Mouse (Mus musculus): ENCODE data around the gene Btn2a2. TPM values are rescaled to one million over a fixed set of nuclear protein-coding genes. Genes with fewer than 3 reads are reported as not detected.
A peak's percentile ranks its signal among the peaks of the same experiment; 100 is the strongest.
"Not testable (repeated sequence)": the region's sequence is repeated elsewhere in the genome, so short reads cannot be mapped to it uniquely, and the experiment has no call there.

Gene Btn2a2
- polyA plus RNA-seq (2015; fragmentation: Nextera tagmentation; extraction: Ambion mirVana) = 0.14 and 0.28 TPM in 2 replicates

DNA sequence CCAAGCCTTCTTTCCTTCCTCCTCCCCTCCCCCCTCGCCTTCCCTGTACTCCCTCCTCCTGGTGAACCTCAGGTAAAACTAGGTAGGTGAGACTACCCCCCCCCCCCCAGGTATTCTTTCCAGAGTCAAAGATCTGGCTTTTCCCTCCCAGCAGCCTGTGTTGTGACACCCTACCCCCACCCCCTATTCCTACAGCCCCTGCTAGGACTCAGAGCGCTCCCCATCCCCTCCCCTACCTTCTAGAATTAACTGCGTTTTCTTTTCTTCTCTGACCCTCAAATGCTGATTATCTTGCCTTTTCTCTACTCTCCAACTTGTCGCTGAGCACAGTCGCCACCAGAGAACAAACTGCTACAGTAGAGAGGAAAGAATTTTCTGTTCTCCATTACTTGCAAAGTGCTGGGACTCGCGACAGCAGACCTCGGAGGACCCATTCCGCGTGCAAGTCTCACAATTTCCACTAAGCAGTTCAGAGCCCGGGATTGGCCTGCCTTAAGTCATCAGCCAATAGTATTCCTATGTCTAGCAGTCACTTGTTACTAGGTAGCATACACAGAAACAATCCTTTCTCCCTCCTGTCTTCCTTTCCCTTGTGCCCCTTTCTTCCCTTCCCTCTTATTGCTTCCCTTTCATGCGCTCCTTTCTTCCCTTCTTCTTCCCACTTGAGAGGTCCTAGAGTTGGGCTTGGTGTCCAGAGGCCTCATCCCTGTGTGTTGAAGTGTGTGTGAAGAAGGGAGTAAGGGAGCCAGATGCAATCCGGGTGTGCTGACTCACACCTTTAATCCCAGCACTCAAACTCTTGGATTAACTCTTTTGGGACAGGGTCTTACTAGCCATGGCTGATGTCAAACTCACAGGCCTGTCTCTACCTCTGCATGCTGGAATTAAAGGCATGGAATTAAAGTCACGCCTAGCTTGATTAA lies at the start of gene Btn2a2:
Btn2a2 (minus strand) TSS at position 458 of the 923 bp plus-strand sequence.
- H3K36me3 ChIP-seq (ENCODE audit: control insufficient read depth, insufficient read depth, low read length) = no peaks in the 10 kb centered on the region
- WGBS = 4% methylated on average over 13 of the region's 14 CpGs
- no peaks in the 10 kb centered on the region for H3K27me3 ChIP-seq (ENCODE audit: control insufficient read depth, insufficient read depth, low read length)
- ATAC-seq (ENCODE audit: insufficient read depth, low FRiP score) = peak; percentile 93
- peak within 1 kb of the TSS; percentile 70 for H3K4me2 ChIP-seq (ENCODE audit: low read depth, low read length)
- H3K9me3 ChIP-seq (replicated peaks; ENCODE audit: control insufficient read depth, low read length) = no peaks in the 10 kb centered on the region
- peaks cover 3% of the 10 kb centered on the region; the same call in 1 of the 2 replicates for H3K4me1 ChIP-seq (ENCODE audit: control insufficient read depth, insufficient read depth, low read length)
- H3K27ac ChIP-seq (ENCODE audit: low read length) = no peak within 1 kb of the TSS
- peak within 1 kb of the TSS; percentile 45 for H3K9ac ChIP-seq (ENCODE audit: low read length)
- peak within 1 kb of the TSS; percentile 41 for H3K4me3 ChIP-seq (replicated peaks; ENCODE audit: low read length)

DNA sequence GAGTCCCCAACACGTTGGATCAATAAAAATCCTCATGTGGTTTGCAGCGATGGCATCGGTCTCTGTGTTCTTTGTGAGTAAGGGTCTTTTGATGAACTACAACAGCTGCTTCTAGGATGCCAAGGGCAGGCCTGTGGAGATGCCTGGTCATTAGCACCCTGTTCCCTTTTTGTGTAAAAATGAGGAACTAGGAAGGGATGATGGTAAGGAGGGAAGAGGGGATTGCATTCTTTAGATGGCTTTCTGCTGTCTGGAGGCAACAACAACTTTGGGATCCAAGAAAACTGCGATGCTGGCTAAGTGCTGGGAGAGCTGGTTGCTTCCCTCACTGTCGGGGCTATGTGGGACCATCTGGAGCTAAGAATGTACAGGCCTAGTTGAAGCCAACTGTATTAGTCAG lies 49.6 kb upstream of the Btn2a2 start:
- Histone ChIP-seq H3K27me3 (ENCODE audit: control insufficient read depth, insufficient read depth, low read length) (no peaks in the 10 kb centered on the region), H3K36me3 (ENCODE audit: control insufficient read depth, insufficient read depth, low read length) (no peaks in the 10 kb centered on the region), H3K9me3 (replicated peaks; ENCODE audit: control insufficient read depth, low read length) (no peaks in the 10 kb centered on the region), H3K9ac (ENCODE audit: low read length) (no peak overlapping the region), H3K4me1 (ENCODE audit: control insufficient read depth, insufficient read depth, low read length) (peaks cover 19% of the 10 kb centered on the region), H3K4me2 (ENCODE audit: low read depth, low read length) (no peak overlapping the region), H3K27ac (ENCODE audit: low read length) (no peak overlapping the region), H3K4me3 (replicated peaks; ENCODE audit: low read length) (no peak overlapping the region)
- no peak for ATAC-seq (ENCODE audit: insufficient read depth, low FRiP score)
- 69% methylated on average over 5 of the region's 5 CpGs for WGBS

DNA sequence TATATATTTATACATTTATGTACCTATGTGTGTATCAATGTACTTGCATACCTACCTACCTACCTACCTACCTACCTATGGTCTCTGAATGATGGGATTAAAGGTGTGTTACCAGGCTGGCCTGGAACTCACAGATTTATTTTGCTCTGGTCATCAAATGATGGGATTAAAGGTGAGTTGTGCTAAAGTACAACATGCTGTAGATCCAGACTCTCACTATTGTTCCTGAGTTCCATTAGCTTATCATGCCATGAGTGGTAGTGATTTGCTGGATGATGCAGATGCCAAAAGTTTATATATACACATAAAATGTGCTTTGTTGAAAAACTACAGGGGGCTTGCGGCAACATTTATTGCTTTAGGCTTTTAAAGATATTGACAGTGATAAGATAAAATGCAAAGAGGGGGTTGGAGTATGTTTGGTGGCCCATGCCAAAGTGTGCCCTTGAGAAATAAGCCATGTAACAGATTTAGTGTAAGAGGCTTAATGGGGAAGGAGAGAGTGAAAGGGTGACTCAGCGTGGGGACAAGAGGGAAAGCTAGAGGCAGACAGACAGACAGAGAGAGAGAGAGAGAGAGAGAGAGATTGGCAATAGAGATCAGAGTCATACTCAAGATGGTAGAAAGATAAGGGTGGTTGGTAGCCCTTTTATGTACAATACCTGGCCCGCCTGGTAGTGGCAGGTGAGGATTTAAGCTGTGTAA lies 48.5 kb upstream of the Btn2a2 start:
- H3K27ac ChIP-seq (ENCODE audit: low read length) = no peak overlapping the region; the same call in 1 of the 2 replicates
- peak overlapping the region; percentile 26 for H3K4me3 ChIP-seq (replicated peaks; ENCODE audit: low read length)
- ATAC-seq (ENCODE audit: insufficient read depth, low FRiP score) = no peak
- peaks cover 30% of the 10 kb centered on the region for H3K4me1 ChIP-seq (ENCODE audit: control insufficient read depth, insufficient read depth, low read length)
- 67% methylated on average over 3 of the region's 3 CpGs for WGBS
- no peaks in the 10 kb centered on the region for H3K36me3 ChIP-seq (ENCODE audit: control insufficient read depth, insufficient read depth, low read length)
- peak overlapping the region; percentile 18; the same call in 1 of the 2 replicates for H3K9ac ChIP-seq (ENCODE audit: low read length)
- H3K4me2 ChIP-seq (ENCODE audit: low read depth, low read length) = peak overlapping the region; percentile 56
- no peaks in the 10 kb centered on the region for H3K27me3 ChIP-seq (ENCODE audit: control insufficient read depth, insufficient read depth, low read length)
- no peaks in the 10 kb centered on the region for H3K9me3 ChIP-seq (replicated peaks; ENCODE audit: control insufficient read depth, low read length)

DNA sequence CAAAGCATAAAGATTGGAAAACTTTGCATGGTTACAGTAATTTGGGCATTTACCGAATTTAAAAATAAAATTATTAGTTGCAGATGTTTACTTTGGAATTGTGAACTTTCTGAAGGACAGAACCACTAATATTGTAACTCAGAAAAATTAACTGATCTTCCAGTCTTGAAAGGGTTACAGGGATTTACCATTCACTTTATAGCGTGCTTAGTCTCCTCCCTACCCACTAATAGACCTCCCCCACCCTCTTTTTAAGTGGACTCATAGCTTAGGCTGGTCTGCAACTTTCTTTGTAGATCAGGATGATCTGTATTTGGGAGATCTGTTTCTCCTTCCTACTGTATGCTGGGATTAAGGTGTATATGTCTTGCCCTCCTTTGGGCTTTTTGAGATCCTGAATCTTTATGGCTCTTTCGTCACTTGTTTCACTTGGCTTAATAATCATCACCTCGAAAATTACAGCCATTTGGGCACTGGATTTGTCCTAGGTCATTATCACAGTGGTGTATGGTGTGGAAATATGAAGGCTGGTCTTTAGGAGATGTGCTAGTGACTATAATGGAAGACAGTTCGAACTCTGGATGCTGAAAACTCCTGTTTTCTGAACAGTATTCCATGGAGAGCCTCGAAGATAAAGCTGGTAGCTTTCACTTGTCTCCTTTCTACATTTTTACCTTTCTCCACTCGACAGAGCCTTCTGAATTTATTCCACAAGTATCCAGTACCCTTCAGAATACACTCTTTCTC lies 47.6 kb upstream of the Btn2a2 start:
- H3K4me3 ChIP-seq (replicated peaks; ENCODE audit: low read length) = peak overlapping the region; percentile 60
- 15% methylated on average over 7 of the region's 7 CpGs for WGBS
- H3K4me1 ChIP-seq (ENCODE audit: control insufficient read depth, insufficient read depth, low read length) = peaks cover 30% of the 10 kb centered on the region
- no peak for ATAC-seq (ENCODE audit: insufficient read depth, low FRiP score)
- peak overlapping the region; percentile 73 for H3K27ac ChIP-seq (ENCODE audit: low read length)
- no peaks in the 10 kb centered on the region for H3K9me3 ChIP-seq (replicated peaks; ENCODE audit: control insufficient read depth, low read length)
- H3K27me3 ChIP-seq (ENCODE audit: control insufficient read depth, insufficient read depth, low read length) = no peaks in the 10 kb centered on the region
- peak overlapping the region; percentile 56 for H3K4me2 ChIP-seq (ENCODE audit: low read depth, low read length)
- peak overlapping the region; percentile 55 for H3K9ac ChIP-seq (ENCODE audit: low read length)
- H3K36me3 ChIP-seq (ENCODE audit: control insufficient read depth, insufficient read depth, low read length) = no peaks in the 10 kb centered on the region

DNA sequence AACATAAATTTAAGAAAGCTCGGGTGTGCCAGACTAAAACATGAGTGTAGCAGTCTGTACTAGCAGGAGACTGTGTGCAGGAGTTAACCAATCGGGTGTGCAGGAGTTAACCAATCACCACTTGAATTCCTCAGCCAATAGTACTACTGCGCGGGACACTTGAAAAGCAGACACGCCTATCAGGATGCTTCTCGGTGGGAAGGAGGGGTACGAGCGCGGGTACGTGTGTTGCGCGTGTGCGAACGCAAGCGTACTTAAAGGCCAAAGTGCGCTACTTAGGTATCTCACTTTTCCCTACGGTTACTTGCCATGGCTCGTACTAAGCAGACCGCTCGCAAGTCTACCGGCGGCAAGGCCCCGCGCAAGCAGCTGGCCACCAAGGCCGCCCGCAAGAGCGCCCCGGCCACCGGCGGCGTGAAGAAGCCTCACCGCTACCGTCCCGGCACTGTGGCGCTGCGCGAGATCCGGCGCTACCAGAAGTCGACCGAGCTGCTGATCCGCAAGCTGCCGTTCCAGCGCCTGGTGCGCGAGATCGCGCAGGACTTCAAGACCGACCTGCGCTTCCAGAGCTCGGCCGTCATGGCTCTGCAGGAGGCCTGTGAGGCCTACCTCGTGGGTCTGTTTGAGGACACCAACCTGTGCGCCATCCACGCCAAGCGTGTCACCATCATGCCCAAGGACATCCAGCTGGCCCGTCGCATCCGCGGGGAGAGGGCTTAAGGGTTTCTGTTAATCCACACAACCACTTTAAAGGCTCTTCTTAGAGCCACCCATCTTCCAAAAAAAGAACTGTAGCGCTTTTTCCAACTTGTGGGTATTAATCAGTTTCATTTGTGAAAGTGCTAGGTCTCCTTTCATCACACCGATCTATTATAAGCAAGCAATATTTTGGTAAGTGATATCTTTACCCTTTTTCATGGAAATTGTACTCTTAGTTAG lies 46.7 kb upstream of the Btn2a2 start, which contains the start of gene Hist1h3g:
Hist1h3g (plus strand) TSS at position 286 of the 939 bp plus-strand sequence.
- H3K4me2 ChIP-seq (ENCODE audit: low read depth, low read length) = peak within 1 kb of the TSS; percentile 56
- not testable (repeated sequence) for H3K9me3 ChIP-seq (replicated peaks; ENCODE audit: control insufficient read depth, low read length); H3K36me3 ChIP-seq (ENCODE audit: control insufficient read depth, insufficient read depth, low read length); H3K27me3 ChIP-seq (ENCODE audit: control insufficient read depth, insufficient read depth, low read length)
- WGBS = 1% methylated on average over 48 of the region's 62 CpGs
- H3K9ac ChIP-seq (ENCODE audit: low read length) = peak within 1 kb of the TSS; percentile 70
- H3K4me3 ChIP-seq (replicated peaks; ENCODE audit: low read length) = peak within 1 kb of the TSS; percentile 60
- H3K4me1 ChIP-seq (ENCODE audit: control insufficient read depth, insufficient read depth, low read length) = peaks cover 30% of the 10 kb centered on the region
- peak within 1 kb of the TSS; percentile 80 for H3K27ac ChIP-seq (ENCODE audit: low read length)
- ATAC-seq (ENCODE audit: insufficient read depth, low FRiP score) = peak; percentile 91

DNA sequence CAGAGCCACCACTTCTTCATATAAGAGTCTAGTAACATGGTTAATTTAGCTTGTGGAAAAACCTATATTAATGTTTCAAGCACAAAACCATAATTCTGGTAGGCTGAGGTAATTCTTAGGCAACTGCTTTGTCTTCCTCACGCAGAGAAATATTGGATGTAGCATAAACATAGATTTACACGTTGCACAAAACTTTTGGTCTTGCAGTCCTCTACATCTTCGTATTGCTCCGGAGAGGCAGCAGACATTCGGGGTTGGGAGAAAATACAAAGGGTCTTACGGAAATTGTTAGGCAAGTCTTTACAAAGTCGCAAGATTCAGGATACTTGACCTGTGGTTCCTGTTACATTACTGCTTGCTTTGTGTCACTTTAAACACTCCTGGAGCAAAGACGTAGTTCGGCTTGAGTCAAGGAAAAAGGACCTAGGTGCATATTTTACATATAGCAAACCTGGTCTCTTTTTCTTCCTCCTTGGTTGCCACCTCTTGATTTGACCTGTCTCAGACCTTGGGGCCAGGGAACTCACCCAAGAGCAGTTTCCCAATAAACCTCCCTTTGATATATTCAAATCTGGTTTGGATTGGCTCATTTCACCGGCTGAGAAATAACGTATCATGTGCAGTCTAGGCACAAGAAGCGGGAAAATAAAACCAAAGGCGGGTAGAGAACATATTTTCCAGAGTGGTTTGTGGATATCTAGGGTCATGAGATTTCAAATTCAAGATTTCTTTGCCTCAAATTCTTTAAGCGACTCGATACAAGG lies 45.9 kb upstream of the Btn2a2 start:
- peak overlapping the region; percentile 60 for H3K4me3 ChIP-seq (replicated peaks; ENCODE audit: low read length)

DNA sequence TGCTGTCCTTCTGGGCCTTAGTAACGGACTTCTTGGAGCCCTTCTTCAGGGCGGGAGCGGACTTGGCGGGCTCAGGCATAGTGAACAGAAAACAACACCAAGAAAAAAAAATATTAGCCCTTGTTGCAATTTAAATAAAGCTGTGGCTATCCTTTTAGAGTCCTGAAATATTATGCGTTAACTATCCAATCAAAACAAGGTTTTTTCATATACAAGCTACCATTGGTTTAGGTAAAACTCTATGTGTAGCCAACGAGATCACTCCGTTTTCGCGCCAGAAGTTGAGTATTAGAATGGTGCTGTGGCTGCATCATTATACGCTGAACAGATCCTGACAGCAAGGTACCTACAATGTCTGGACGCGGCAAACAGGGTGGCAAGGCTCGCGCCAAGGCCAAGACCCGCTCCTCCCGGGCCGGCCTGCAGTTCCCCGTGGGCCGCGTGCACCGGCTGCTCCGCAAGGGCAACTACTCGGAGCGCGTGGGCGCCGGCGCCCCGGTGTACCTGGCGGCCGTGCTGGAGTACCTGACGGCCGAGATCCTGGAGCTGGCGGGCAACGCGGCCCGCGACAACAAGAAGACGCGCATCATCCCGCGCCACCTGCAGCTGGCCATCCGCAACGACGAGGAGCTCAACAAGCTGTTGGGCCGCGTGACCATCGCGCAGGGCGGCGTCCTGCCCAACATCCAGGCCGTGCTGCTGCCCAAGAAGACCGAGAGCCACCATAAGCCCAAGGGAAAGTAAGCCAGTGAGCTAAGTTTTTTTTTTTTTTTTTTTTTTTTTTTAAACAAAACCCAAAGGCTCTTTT lies 45.1 kb upstream of the Btn2a2 start, which contains the start of gene Hist1h2af:
Hist1h2af (plus strand) TSS at position 347 of the 808 bp plus-strand sequence.
- Histone ChIP-seq H3K4me2 (ENCODE audit: low read depth, low read length) (peak within 1 kb of the TSS; percentile 56), H3K4me1 (ENCODE audit: control insufficient read depth, insufficient read depth, low read length) (peaks cover 34% of the 10 kb centered on the region), H3K4me3 (replicated peaks; ENCODE audit: low read length) (peak within 1 kb of the TSS; percentile 60), H3K27ac (ENCODE audit: low read length) (peak within 1 kb of the TSS; percentile 98), H3K9ac (ENCODE audit: low read length) (peak within 1 kb of the TSS; percentile 69)
- H3K36me3 ChIP-seq (ENCODE audit: control insufficient read depth, insufficient read depth, low read length); H3K27me3 ChIP-seq (ENCODE audit: control insufficient read depth, insufficient read depth, low read length); H3K9me3 ChIP-seq (replicated peaks; ENCODE audit: control insufficient read depth, low read length): not testable (repeated sequence)
- under 1% methylated on average over 22 of the region's 53 CpGs for WGBS
- ATAC-seq (ENCODE audit: insufficient read depth, low FRiP score) = peak; percentile 51

More for the DNA sequence above, 45.9 kb upstream of the Btn2a2 start:
- H3K4me2 ChIP-seq (ENCODE audit: low read depth, low read length) = peak overlapping the region; percentile 56
- peak overlapping the region; percentile 80 for H3K27ac ChIP-seq (ENCODE audit: low read length)
- H3K36me3 ChIP-seq (ENCODE audit: control insufficient read depth, insufficient read depth, low read length) = no peaks in the 10 kb centered on the region
- H3K9me3 ChIP-seq (replicated peaks; ENCODE audit: control insufficient read depth, low read length) = no peaks in the 10 kb centered on the region
- H3K27me3 ChIP-seq (ENCODE audit: control insufficient read depth, insufficient read depth, low read length) = no peaks in the 10 kb centered on the region
- WGBS = under 1% methylated on average over 15 of the region's 15 CpGs
- no peak for ATAC-seq (ENCODE audit: insufficient read depth, low FRiP score)
- H3K9ac ChIP-seq (ENCODE audit: low read length) = peak overlapping the region; percentile 64
- peaks cover 30% of the 10 kb centered on the region for H3K4me1 ChIP-seq (ENCODE audit: control insufficient read depth, insufficient read depth, low read length)
